Mouse (Mus musculus) stomach, adult 2 months (tissue): ENCODE measurements around the gene Ywhag. TPM values are rescaled to one million over a fixed set of nuclear protein-coding genes. Genes with fewer than 3 reads are reported as not detected.

Experiments used
- polyA plus RNA-seq: library from polyadenylated mRNA; depleted of rRNA; stranded (reverse); fragments of >200 nt; gene quantifications from 2 replicates; pipeline ENCODE4 v1.2.3, GENCODE M21; 2012; rRNA removed

The Ywhag gene
- polyA plus RNA-seq: 34.2 and 36.6 TPM in 2 replicates

GRCm38 (mm10) chr5:135934481-135935175 is at the start of gene Ywhag:
Gene Ywhag, minus strand, starts transcription at chr5:135934616.

DNA sequence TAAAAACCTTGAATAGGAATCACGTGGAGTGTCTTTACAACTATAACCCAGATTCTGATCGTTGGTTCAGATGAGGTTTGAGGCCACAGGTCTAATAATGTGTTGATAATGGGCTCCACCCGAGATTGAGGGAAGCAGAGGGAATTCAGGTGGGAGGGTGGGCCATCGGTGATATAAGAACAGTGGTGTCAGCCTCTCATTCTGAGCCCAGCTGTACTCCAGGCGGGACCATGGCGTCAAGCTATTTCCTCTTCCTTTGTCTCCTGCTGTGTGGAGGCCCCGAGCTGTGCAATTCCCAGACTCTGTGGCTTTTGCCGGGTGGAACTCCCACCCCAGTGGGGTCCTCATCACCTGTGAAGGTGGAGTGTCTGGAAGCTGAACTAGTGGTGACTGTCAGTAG is 45.5 kb upstream of the Ywhag start, which contains the start of gene Zp3:
TSS of gene Zp3 (plus strand) at position 196 of the 400 bp plus-strand sequence.

DNA sequence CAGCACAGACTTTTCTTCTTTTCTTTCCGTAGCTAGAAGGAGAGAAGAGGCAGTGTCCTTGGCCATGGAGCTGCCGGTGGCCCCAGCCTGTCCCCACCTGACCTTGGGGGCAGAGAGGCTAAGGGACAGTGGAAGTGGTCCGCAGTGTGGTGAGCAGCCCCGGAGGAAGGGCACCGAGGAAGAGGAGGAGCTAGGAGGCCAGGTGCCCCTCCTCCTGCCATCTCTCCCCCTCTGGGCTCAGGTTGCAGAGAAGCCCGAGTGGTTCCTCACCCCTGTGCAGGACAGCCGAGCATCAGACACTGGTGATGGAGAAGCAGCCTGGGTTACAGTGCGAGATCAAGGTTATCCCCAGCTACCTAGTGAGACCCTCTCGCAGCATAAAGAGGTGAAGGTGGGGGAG is 39.9 kb upstream of the Ywhag start, which contains the start of gene Ssc4d:
TSS of gene Ssc4d (minus strand) at position 167 of the 400 bp plus-strand sequence.

DNA sequence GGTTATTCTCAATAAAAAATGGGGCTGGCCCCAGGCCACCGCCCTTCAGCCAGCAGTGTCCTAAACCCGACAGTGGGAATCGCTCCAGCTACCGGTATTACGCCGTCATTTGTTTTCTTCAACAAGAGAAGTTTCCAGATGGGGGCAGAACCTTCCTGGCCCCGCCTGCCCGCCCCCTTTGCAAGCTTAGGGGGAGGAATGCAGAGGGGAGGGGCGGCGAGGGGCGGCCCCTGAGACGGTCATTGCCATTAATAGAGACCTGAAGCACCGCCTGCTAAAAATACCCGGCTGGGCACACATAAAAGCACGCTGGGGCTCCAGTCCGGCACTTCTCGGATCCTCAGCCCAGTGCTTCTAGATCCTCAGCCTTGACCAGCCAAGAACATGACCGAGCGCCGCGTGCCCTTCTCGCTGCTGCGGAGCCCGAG is 46.7 kb downstream of the Ywhag start, which contains the start of gene Hspb1:
TSS of gene Hspb1 (plus strand) at position 245 of the 428 bp plus-strand sequence.

Other genes starting within 250 kb of the Ywhag start
- gene Tmem120a, start 190.2 kb downstream of the Ywhag start, polyA plus RNA-seq: 22.2 and 27.3 TPM in 2 replicates
- gene Styxl1, start 156.2 kb downstream of the Ywhag start, polyA plus RNA-seq: 0.04 TPM in 1 of 2 replicates, not detected in the other
- 416 and 600 TPM in 2 replicates for gene Mdh2, start 156.1 kb downstream of the Ywhag start, polyA plus RNA-seq
- 0.34 and 0.60 TPM in 2 replicates for gene Srrm3, start 127.7 kb downstream of the Ywhag start, polyA plus RNA-seq
- gene Hspb1, start 46.7 kb downstream of the Ywhag start, polyA plus RNA-seq: 879 and 2,002 TPM in 2 replicates
- gene Ssc4d, start 39.9 kb upstream of the Ywhag start, polyA plus RNA-seq: 3.3 and 4.2 TPM in 2 replicates
- gene Zp3, start 45.5 kb upstream of the Ywhag start, polyA plus RNA-seq: not detected in 2 replicates
- gene Dtx2, start 60.2 kb upstream of the Ywhag start, polyA plus RNA-seq: 10.3 and 14.2 TPM in 2 replicates
- gene Upk3b, start 103.9 kb upstream of the Ywhag start, polyA plus RNA-seq: 3.1 and 5.7 TPM in 2 replicates
- gene Upk3bl, start 119.9 kb upstream of the Ywhag start, polyA plus RNA-seq: 0.33 and 1.4 TPM in 2 replicates
- 12.7 and 14.4 TPM in 2 replicates for gene Rasa4, start 149.3 kb upstream of the Ywhag start, polyA plus RNA-seq
- 20.7 and 23.2 TPM in 2 replicates for gene Polr2j, start 182.0 kb upstream of the Ywhag start, polyA plus RNA-seq
- 10.4 and 13.1 TPM in 2 replicates for gene Lrwd1, start 201.5 kb upstream of the Ywhag start, polyA plus RNA-seq
- gene Alkbh4, start 201.5 kb upstream of the Ywhag start, polyA plus RNA-seq: 8.6 and 11.6 TPM in 2 replicates
- gene Orai2, start 236.1 kb upstream of the Ywhag start, polyA plus RNA-seq: 26.6 and 28.5 TPM in 2 replicates